Mouse (Mus musculus) forelimb bud, embryonic 11.5 days (tissue): ENCODE measurements around the gene Commd9.

Source experiments
- DNase-seq: peaks from one replicate; pipeline ENCODE4 v3.0.0-alpha.2; 2012; ENCODE audit warnings: low read depth, low spot score

Gene Commd9

DNA sequence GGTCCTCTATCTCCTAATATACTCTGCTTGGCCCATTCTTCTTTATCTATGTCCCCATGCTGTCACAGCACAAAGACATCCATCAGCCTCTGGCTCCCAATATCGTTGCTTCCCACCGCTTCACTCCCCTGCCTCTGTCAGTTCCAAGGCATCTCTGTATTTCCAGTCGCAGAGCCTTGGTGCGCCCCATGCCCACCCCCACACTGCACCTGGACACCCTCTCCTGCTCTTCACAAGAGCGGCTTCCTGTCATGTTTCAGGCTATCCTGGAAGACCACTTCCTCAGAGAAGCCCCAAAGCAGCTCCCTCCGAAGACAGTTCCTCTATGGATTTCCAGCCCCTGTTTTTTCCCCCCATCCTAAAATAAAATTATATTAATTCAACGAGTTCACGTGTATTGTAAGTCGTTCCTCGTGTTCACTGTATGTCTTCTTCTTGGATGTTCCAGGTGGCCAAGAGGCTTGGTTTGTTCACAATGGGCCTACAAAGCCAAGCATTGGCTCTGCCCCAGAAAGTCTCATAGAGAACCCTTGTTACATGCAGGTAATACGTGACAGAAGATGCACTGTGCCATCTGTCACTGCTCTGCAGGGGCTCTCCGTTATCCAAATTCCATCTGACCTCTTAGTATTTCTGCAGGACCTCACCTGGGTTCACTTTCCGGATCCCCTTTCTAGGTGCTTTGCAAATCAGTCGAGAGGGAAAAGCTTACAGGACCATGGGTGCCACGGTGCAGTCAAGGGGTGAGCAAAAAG lies 23.5 kb downstream of the Commd9 start:
- no peak for DNase-seq

- no peak for DNase-seq
Measured at GRCm38 (mm10) chr2:101918518-101918917, 32.5 kb downstream of the Commd9 start.

GRCm38 (mm10) chr2:101920136-101920554 lies 34.1 kb downstream of the Commd9 start:
- DNase-seq = no peak

- DNase-seq = no peak
Measured at GRCm38 (mm10) chr2:101922302-101922701, 36.3 kb downstream of the Commd9 start.

- no peak for DNase-seq
Measured at GRCm38 (mm10) chr2:101923181-101923580, 37.1 kb downstream of the Commd9 start.

DNA sequence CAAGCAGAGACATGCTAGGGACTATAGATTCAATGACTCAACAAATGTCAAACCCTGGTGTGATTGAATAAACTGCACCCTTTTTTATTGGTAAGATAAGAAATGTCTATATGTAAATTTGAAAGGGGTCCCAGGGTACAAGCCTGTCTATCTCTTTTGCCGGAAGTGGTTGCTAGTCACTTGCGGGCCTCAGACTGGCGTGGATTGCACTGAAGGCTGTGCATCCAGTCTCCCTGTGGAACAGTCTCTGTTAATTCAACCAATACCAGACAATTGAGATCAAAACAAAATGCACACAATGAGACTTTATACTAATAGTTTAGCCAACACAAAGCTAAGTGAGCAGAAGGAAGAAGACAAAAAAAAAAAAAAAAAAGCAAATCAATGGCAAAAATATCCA lies 39.1 kb downstream of the Commd9 start:
- DNase-seq = no peak

- DNase-seq = no peak
Measured at GRCm38 (mm10) chr2:101925591-101926188, 39.6 kb downstream of the Commd9 start.

- no peak for DNase-seq
Measured at GRCm38 (mm10) chr2:101932169-101932936, 46.3 kb downstream of the Commd9 start.

- DNase-seq = no peak
Measured at GRCm38 (mm10) chr2:101933301-101933700, 47.3 kb downstream of the Commd9 start.

DNA sequence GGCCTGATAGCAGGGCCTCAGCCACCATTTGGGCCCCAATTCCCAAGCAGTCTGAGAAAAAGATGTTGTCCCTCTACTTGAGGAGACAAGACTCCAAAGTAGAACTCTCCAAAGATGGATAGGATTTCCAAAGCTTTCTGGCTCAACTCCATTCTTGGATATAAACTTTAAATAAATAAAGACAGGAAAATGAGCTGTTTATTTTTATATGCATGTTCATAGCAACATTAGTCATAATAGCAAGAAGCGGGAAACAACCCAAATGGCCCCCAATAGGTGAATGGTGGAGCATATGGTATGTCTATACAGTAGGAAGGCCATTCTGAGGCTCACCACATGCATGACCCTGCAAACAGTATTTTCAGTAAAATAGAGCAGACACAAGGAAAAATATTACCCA lies 49.0 kb downstream of the Commd9 start:
- DNase-seq = no peak

- DNase-seq = peak; percentile 46
Measured at GRCm38 (mm10) chr2:101950716-101951520, 64.9 kb downstream of the Commd9 start.
